Mouse (Mus musculus) myocyte (in vitro differentiated cells): ENCODE data around the gene Ugt1a8.

Source experiments
- CEBPB ChIP-seq: IDR thresholded peaks from 2 replicates; pipeline ENCODE4 v1.6.1; 2011; ENCODE audit warnings: mild to moderate bottlenecking, moderate library complexity; ENCODE audit not compliant: poor library complexity, insufficient read depth, severe bottlenecking
- E2F4 ChIP-seq: IDR thresholded peaks from one replicate; pipeline ENCODE4 v1.6.1; 2011; ENCODE audit warnings: mild to moderate bottlenecking, control low read depth, moderate library complexity; ENCODE audit not compliant: insufficient read depth
- MAX ChIP-seq: IDR thresholded peaks from one replicate; pipeline ENCODE4 v1.6.1; 2011; ENCODE audit warnings: low read depth, mild to moderate bottlenecking, control low read depth
- MYOD1 ChIP-seq, 3 experiments: IDR thresholded peaks; one replicate each; pipeline ENCODE4 v1.6.1; 2011; ENCODE audit warnings: control low read depth in 2 of 3, low read depth in 2 of 3, mild to moderate bottlenecking in 2 of 3, moderate library complexity in 1 of 3; ENCODE audit not compliant: insufficient read length in 2 of 3, control insufficient read depth in 1 of 3
- POLR2A ChIP-seq: IDR thresholded peaks from one replicate; pipeline ENCODE4 v1.6.1; 2011; ENCODE audit warnings: low read depth, mild to moderate bottlenecking, control low read depth, moderate library complexity; ENCODE audit not compliant: insufficient read length
- POLR2AphosphoS2 ChIP-seq: IDR thresholded peaks from one replicate; pipeline ENCODE4 v1.6.1; 2011; ENCODE audit warnings: low read depth, control low read depth; ENCODE audit not compliant: insufficient read length
- REST ChIP-seq: IDR thresholded peaks from one replicate; pipeline ENCODE4 v1.6.1; 2011; ENCODE audit warnings: mild to moderate bottlenecking, control low read depth, moderate library complexity; ENCODE audit not compliant: insufficient read depth, insufficient read length
- SRF ChIP-seq: IDR thresholded peaks from one replicate; pipeline ENCODE4 v1.6.1; 2011; ENCODE audit warnings: low read depth; ENCODE audit not compliant: control insufficient read depth, insufficient read length
- TCF12 ChIP-seq: IDR thresholded peaks from one replicate; pipeline ENCODE4 v1.6.1; 2011; ENCODE audit warnings: mild to moderate bottlenecking, control low read depth; ENCODE audit not compliant: poor library complexity, insufficient read depth, severe bottlenecking
- TCF3 ChIP-seq: IDR thresholded peaks from one replicate; pipeline ENCODE4 v1.6.1; 2011; ENCODE audit warnings: low read depth, control low read depth; ENCODE audit not compliant: insufficient read length
- USF1 ChIP-seq: IDR thresholded peaks from one replicate; pipeline ENCODE4 v1.6.1; 2011; ENCODE audit warnings: low read depth, mild to moderate bottlenecking, control low read depth, moderate library complexity

- no peak for TF ChIP-seq REST
- no peak for TF ChIP-seq POLR2A
- no peak for TF ChIP-seq TCF3
- no peak for TF ChIP-seq POLR2AphosphoS2
- no peak for TF ChIP-seq MAX
- TF ChIP-seq USF1: no peak
- TF ChIP-seq E2F4: no peak
- no peak for TF ChIP-seq TCF12
- no peak for TF ChIP-seq MYOD1 (IDR thresholded peaks at IDR 0.05; ENCODE audit: control insufficient read depth in 1 of 3, insufficient read length in 2 of 3, low read depth in 2 of 3)
- no peak for TF ChIP-seq CEBPB
- no peak for TF ChIP-seq SRF
These were observed 17.1 kb upstream of the Ugt1a8 start, which contains the start of gene Ugt1a9 for GRCm38 (mm10) chr1:88070495-88070894.
